Mouse (Mus musculus) forebrain, embryonic 14.5 days (tissue): ENCODE measurements around the gene Baiap2. TPM values are rescaled to one million over a fixed set of nuclear protein-coding genes. Genes with fewer than 3 reads are reported as not detected.

Experiments
- ATAC-seq: fragments of 200-750 bp; cut with Nextera tagmentation; 2 replicates; pipeline ENCODE4 v1.8.0; 2017; ENCODE audit warnings: mild to moderate bottlenecking, moderate library complexity
- DNase-seq: peaks from one replicate; pipeline ENCODE4 v3.0.0-alpha.2; 2015; ENCODE audit warnings: low spot score
- H3K27ac ChIP-seq: fragments of 300-500 bp; sonication (generic); 2 replicates; pipeline ENCODE4 v1.5.1; 2014; ENCODE audit warnings: low read depth, mild to moderate bottlenecking, control low read depth, low read length, moderate library complexity
- H3K27me3 ChIP-seq: fragments of 300-500 bp; sonication (generic); replicated peaks from 2 replicates; pipeline ENCODE4 v1.6.1; 2014; ENCODE audit warnings: low read length, control low read depth, mixed read lengths; ENCODE audit not compliant: control insufficient read depth, insufficient read depth
- H3K36me3 ChIP-seq: fragments of 300-500 bp; sonication (generic); 2 replicates; pipeline ENCODE4 v1.6.1; 2014; ENCODE audit warnings: low read length, control low read depth; ENCODE audit not compliant: control insufficient read depth, insufficient read depth
- H3K4me1 ChIP-seq: fragments of 300-500 bp; sonication (generic); 2 replicates; pipeline ENCODE4 v1.6.1; 2014; ENCODE audit warnings: antibody characterized with exemption, low read length, control low read depth; ENCODE audit not compliant: control insufficient read depth, insufficient read depth
- H3K4me2 ChIP-seq: fragments of 300-500 bp; sonication (generic); 2 replicates; pipeline ENCODE4 v1.6.1; 2014; ENCODE audit warnings: mild to moderate bottlenecking, control low read depth, low read length
- H3K4me3 ChIP-seq: fragments of 300-500 bp; sonication (generic); 2 replicates; pipeline ENCODE4 v1.5.1; 2014; ENCODE audit warnings: low read depth, low read length, control low read depth
- H3K9ac ChIP-seq: fragments of 300-500 bp; sonication (generic); 2 replicates; pipeline ENCODE4 v1.6.1; 2014; ENCODE audit warnings: mild to moderate bottlenecking, low read length, control low read depth, moderate library complexity
- H3K9me3 ChIP-seq: fragments of 300-500 bp; sonication (generic); replicated peaks from 2 replicates; pipeline ENCODE4 v1.6.1; 2016; ENCODE audit warnings: low read length, control low read depth, mixed read lengths; ENCODE audit not compliant: control insufficient read depth
- WGBS: fragments of 180-500 bp; shearing (Covaris S2); extraction: QIAGEN DNeasy Blood & Tissue Kit; methylation state at CpG from one replicate; pipeline ENCODE4 v1.1.7; 2014; 5-methylcytosine and 5-hydroxymethylcytosine counted together
- polyA plus RNA-seq: library from polyadenylated mRNA; unstranded; fragments of >200 nt; fragmentation: Nextera tagmentation; extraction: Ambion mirVana; gene quantifications from 2 replicates; pipeline ENCODE4 v1.2.1, GENCODE M21; 2014

Gene Baiap2
- polyA plus RNA-seq, 1 experiment from 2014 or later: 18.7 TPM

DNA sequence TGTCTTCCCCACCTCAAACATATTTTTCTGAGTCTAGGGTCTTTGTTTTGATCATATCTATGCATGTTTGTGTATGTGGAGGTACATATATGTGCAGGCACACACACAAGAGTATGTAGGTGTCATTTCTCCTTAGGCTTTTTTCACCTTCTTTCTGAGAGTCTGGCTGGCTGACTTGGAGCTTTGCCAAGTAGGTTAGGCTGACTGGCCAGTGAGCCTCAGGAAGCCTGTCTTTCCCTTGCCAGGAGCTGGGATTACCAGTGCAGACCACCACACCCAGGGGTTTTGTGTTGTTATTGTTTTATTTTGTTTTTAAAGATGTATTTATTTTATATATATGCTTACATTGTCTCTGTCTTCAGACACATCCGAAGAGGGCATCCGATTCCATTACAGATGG, 40.6 kb downstream of the Baiap2 start:
- no peak overlapping the region for H3K27ac ChIP-seq
- H3K4me2 ChIP-seq: no peak overlapping the region
- WGBS: 87% methylated on average over 2 of the region's 2 CpGs
- H3K36me3 ChIP-seq: 0 out of 2 replicates have a peak, but pooled peaks cover 4% of the 10 kb centered on the region
- no peak overlapping the region for H3K9ac ChIP-seq
- no peaks in the 10 kb centered on the region for H3K9me3 ChIP-seq
- ATAC-seq: no peak
- H3K27me3 ChIP-seq: no peaks in the 10 kb centered on the region
- DNase-seq: no peak
- no peaks in the 10 kb centered on the region for H3K4me1 ChIP-seq
- H3K4me3 ChIP-seq: no peak overlapping the region

DNA sequence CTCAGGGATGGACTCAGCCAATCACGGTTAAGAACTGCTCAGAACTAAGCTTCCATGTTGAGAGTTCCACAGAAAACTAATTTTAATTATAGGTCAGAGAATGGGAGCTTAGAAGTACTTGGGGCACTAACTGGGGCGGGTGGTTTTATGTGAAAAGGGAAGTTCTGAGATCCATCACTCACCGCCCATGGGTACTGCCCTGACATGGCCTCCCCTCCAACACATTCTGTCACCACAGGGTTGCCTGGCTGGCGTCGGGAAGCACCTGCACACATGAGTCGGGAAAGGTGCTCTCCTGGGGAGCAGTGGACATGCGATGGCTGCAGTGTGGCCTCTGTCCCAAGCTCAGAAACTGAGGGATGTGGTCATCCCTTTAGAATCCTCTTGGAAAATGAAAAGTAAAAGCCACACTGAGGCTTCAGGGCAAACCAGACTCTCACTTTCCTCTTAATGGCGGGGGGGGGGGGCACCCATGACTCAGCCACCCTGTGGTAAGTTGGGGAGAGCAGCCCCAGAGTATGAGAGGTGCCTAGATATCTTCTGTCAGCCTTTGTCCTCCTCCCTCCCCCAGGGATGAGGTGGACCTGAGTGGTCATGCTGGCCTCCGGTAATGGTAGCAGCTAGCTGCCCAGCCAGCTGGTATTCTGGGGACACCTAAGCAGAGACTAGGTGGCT, 44.3 kb downstream of the Baiap2 start:
- WGBS: 86% methylated on average over 9 of the region's 9 CpGs
- no peak overlapping the region for H3K27ac ChIP-seq
- H3K4me3 ChIP-seq: no peak overlapping the region
- H3K27me3 ChIP-seq: no peaks in the 10 kb centered on the region
- 0 out of 2 replicates have a peak, but pooled peaks cover 4% of the 10 kb centered on the region for H3K36me3 ChIP-seq
- H3K4me1 ChIP-seq: peaks cover 18% of the 10 kb centered on the region
- no peaks in the 10 kb centered on the region for H3K9me3 ChIP-seq
- no peak overlapping the region for H3K4me2 ChIP-seq
- ATAC-seq (no peak), DNase-seq (no peak)
- no peak overlapping the region for H3K9ac ChIP-seq

DNA sequence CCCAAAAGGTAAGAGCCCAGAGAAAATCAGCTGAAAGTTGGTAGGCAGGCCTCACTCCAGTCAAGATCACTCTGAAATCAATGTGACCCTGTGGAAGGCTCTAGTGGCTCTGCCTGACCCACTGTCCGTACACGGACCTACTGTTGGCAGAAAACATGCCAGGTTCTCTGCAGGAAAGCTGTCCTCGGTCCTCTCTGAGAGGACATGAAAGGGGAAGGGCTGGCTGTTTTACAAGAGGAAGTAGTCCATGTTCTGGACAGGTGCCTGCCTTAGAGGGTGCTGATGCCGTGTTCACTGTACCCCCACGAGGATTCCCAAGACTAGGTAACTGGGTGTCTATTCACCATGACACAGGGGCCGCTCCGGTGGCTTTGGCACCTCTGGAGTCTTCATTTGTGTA, 45.3 kb downstream of the Baiap2 start:
- peaks cover 18% of the 10 kb centered on the region for H3K4me1 ChIP-seq
- 75% methylated on average over 7 of the region's 7 CpGs for WGBS
- H3K27ac ChIP-seq: no peak overlapping the region
- H3K27me3 ChIP-seq: no peaks in the 10 kb centered on the region
- H3K9ac ChIP-seq: no peak overlapping the region; the same call in 1 of the 2 replicates
- no peak overlapping the region for H3K4me2 ChIP-seq
- DNase-seq: no peak
- no peak for ATAC-seq
- H3K36me3 ChIP-seq: no peaks in the 10 kb centered on the region
- no peaks in the 10 kb centered on the region for H3K9me3 ChIP-seq
- H3K4me3 ChIP-seq: no peak overlapping the region

DNA sequence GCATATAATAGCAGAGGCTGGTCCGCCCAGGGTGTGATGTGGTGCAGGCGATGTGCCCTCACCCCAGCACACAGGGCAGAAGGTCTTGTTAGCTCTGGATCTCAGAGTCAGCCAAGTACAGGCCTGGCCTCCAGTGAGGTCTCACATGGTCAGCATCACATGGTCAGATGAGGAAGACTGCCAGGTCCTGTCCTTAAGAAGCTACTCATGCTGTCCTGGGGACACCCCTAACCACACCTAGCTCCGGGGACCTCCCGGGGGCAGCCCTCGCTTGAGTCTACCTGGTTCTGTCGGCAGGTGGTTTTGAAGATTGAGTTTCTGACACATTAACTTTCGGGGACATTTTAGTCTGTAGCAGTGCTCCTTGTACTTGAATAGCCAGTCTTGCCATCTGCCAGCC, 45.8 kb downstream of the Baiap2 start:
- Histone ChIP-seq H3K27me3 (no peaks in the 10 kb centered on the region), H3K4me2 (no peak overlapping the region), H3K9ac (no peak overlapping the region; the same call in 1 of the 2 replicates), H3K36me3 (no peaks in the 10 kb centered on the region), H3K4me1 (peaks cover 18% of the 10 kb centered on the region), H3K4me3 (no peak overlapping the region), H3K9me3 (no peaks in the 10 kb centered on the region), H3K27ac (no peak overlapping the region)
- DNase-seq: no peak
- 86% methylated on average over 7 of the region's 7 CpGs for whole genome bisulfite sequencing
- ATAC-seq: no peak

DNA sequence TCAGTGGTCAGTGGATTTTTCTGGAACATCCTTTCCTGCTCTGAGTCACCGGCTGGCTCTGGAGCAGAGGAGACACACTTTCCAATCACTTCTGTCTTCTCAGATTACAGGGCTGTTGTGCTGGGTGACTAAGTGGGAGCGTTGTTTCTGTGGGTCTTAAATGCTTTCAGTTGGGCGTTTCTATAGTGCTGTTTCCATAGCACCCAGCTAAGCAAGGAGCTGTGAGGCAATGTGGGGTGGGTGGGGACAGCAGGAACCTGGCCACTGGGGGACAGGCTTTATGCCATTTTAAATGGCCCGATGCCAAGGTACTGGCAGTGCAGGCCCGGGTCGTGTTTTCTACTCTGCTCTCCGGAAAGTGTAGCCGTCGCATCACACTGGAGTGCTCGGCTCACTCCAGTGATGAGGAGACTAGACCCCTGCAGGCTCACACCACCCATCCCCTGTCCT, 46.6 kb downstream of the Baiap2 start:
- H3K4me2 ChIP-seq: no peak overlapping the region

DNA sequence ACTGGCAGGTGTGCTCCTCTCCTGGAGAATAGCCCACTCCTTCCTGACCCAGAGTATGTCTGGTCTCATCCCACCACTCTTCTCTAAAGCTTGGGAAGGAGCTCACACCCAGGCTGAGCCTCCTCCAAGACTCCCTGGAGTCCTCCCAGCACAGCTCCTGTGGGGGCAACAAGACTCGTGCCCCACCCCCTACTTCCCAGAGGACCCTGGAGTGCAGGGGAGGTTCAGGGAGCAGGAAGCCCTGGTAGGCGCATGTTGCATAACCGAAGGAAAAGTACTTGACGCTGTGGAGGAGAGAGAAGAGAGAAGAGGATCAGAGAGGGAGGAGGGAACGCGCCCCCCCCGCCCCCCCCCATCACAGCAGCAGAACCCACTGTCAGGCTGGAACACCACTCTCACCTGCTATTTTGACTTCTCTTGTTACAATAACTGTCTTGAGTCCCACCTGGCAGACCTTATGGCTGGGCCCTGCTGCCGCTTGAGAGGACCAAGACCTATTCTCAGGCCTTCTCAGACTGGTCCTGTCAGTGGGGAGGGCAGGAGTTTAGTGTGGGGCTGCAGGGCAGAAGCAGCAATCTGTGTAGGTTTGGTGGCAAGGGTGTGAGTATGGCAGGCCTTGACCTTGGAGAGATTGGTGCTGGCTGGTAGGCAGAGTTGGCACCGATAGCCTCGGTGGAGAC, 48.2 kb downstream of the Baiap2 start:
- peaks cover 18% of the 10 kb centered on the region for H3K4me1 ChIP-seq
- DNase-seq: no peak
- H3K27me3 ChIP-seq: no peaks in the 10 kb centered on the region
- H3K4me2 ChIP-seq: no peak overlapping the region
- 54% methylated on average over 10 of the region's 10 CpGs for WGBS
- no peak overlapping the region for H3K4me3 ChIP-seq
- H3K9me3 ChIP-seq: no peaks in the 10 kb centered on the region
- no peak overlapping the region for H3K27ac ChIP-seq
- no peaks in the 10 kb centered on the region for H3K36me3 ChIP-seq
- ATAC-seq: no peak; the same call in 1 of the 2 replicates
- 0 out of 2 replicates have a peak overlapping the region, but pooled peaks have one; percentile 17 for H3K9ac ChIP-seq

More for the DNA sequence above, 46.6 kb downstream of the Baiap2 start:
- WGBS: 17% methylated on average over 10 of the region's 10 CpGs
- Histone ChIP-seq H3K27me3 (no peaks in the 10 kb centered on the region), H3K27ac (no peak overlapping the region), H3K36me3 (no peaks in the 10 kb centered on the region), H3K4me3 (no peak overlapping the region), H3K4me1 (peaks cover 18% of the 10 kb centered on the region), H3K9me3 (no peaks in the 10 kb centered on the region), H3K9ac (no peak overlapping the region)
- ATAC-seq: peak; percentile 57
- peak; percentile 76 for DNase-seq

DNA sequence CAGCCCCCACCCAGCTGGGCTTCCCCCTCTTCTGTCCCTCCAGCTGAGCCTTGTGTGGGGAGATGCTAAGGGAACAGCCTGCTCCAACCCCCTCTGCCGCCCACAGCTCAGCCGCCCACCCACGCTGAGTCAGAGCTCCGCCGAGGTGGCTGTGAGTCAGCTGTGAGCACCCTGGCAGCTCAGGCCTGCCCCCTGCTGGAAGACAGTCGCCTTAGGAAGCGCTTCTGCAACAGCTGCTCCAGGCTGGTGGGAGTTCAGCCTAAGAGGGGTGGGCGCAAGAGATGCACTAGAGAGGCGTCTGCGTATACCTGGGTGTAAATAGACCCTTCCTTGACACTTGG, 48.7 kb downstream of the Baiap2 start:
- Histone ChIP-seq H3K9me3 (no peaks in the 10 kb centered on the region), H3K4me3 (no peak overlapping the region), H3K9ac (0 out of 2 replicates have a peak overlapping the region, but pooled peaks have one; percentile 17), H3K4me2 (no peak overlapping the region), H3K36me3 (no peaks in the 10 kb centered on the region), H3K27me3 (no peaks in the 10 kb centered on the region), H3K4me1 (peaks cover 18% of the 10 kb centered on the region), H3K27ac (no peak overlapping the region)
- whole genome bisulfite sequencing: 10% methylated on average over 10 of the region's 10 CpGs
- DNase-seq: peak; percentile 93
- peak; percentile 91 for ATAC-seq

DNA sequence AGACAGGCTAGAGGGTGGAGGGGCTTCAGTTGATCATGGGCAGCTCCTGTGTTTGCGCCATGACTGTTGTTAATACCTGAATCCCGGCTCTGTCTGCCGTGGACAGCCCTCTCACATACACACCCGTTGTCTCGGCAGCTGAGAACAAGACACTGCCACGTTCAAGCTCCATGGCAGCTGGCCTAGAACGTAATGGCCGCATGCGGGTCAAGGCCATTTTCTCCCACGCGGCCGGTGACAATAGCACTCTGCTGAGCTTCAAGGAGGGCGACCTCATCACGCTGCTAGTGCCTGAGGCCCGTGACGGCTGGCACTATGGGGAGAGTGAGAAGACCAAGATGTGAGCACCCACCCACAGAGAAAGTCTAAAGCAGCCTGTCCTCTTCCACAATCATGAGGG, 54.8 kb downstream of the Baiap2 start:
- H3K27me3 ChIP-seq: no peaks in the 10 kb centered on the region
- H3K9me3 ChIP-seq: no peaks in the 10 kb centered on the region
- no peak overlapping the region for H3K4me2 ChIP-seq
- no peak overlapping the region for H3K9ac ChIP-seq
- no peak overlapping the region for H3K4me3 ChIP-seq
- no peak for ATAC-seq
- H3K4me1 ChIP-seq: no peaks in the 10 kb centered on the region
- DNase-seq: no peak
- H3K36me3 ChIP-seq: peaks cover 5% of the 10 kb centered on the region; the same call in 1 of the 2 replicates
- WGBS: 80% methylated on average over 16 of the region's 16 CpGs
- H3K27ac ChIP-seq: no peak overlapping the region

DNA sequence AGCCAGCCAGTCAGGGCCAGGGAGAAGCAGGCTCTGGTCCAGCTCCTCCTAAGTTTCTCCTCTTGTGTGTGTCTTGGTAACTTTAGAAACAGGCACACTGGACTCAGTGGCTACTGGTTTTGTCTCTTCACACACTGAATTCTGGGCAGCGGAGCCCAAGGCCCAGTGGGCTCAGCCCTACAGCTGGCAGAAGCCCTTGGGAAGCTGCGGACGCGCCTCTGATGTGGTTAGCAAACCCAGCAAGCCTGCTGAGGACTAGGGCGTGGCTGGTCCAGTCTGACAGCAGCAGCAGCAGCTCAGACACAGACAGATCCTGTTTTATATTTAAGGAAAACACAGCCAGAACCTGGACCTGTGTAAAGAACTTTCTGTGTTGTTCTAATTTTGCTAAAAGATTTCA, 59.5 kb downstream of the Baiap2 start:
- no peak for ATAC-seq
- H3K4me3 ChIP-seq: no peak overlapping the region
- H3K4me1 ChIP-seq: no peaks in the 10 kb centered on the region
- no peak for DNase-seq
- no peaks in the 10 kb centered on the region for H3K27me3 ChIP-seq
- H3K4me2 ChIP-seq: no peak overlapping the region
- H3K27ac ChIP-seq: no peak overlapping the region
- H3K36me3 ChIP-seq: peaks cover 8% of the 10 kb centered on the region; the same call in 1 of the 2 replicates
- no peak overlapping the region for H3K9ac ChIP-seq
- WGBS: 85% methylated on average over 5 of the region's 5 CpGs
- no peaks in the 10 kb centered on the region for H3K9me3 ChIP-seq
